Mouse (Mus musculus): ENCODE results near the gene 2010111I01Rik.
A peak's percentile ranks its signal among the peaks of the same experiment; 100 is the strongest.
"Not testable (repeated sequence)": the region's sequence is repeated elsewhere in the genome, so short reads cannot be mapped to it uniquely, and the experiment has no call there.

The 2010111I01Rik gene

GRCm38 (mm10) chr13:63296300-63296699 is 331.6 kb downstream of the 2010111I01Rik start:
- no peak for DNase-seq

DNA sequence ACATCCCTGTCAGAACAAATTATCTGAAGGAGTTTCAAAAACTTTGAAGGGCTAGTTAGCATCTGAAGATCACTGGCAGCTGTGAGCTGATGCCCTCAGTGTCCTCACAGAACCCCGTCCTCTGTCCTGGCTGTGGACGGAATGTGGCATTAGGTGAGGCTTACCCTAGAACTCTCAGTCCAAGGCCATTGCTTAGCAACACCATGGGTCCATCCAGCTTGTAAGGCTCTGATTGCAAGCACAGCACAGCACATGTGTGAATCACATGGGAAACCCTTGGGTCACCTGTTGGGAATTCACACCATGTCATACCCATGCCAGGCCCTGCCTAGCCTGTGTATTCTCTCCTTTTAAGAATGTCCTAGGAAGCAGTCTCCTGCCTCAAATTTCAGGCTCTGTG is 332.3 kb downstream of the 2010111I01Rik start:
- no peak for DNase-seq

GRCm38 (mm10) chr13:63297933-63298332 is 333.2 kb downstream of the 2010111I01Rik start:
- DNase-seq = no peak

DNA sequence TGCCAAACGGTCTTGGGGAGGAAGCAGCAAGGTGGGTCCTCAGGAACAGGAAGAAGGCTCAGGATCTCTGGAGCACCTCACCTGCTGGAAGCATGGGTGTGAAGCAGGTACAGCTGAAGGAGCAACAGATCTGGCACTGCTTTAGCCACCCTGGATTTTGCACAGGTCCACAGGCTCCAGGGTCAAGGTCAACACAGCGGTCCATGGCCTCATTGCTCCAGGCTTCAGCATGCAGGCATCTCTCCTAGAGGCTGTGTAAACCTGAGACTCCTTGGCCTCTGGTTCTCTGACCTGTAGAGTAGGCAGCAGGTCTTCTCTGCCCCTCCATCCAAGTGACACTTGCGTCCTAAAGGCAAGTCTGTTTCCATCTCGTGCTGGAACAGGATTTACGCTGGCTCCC is 334.2 kb downstream of the 2010111I01Rik start:
- no peak for DNase-seq

DNA sequence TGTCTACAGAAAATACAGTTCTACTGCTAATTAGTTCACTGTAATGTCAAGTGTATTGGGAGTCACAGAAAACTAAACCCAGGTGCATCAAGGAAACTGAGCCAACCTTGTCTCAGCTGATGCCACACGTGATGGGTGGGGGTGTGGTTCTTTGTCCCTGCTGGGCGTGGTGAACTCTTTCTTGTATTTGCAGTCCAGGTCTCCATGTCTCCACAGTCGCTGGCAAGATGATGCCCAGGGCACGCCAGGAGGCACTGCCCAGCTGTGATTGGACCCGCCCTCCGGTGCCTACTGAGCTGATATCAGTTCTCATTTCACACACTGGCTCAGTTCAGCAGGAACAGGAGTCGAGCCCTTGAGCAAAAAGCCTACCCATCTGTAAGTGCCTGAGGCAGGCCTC is 336.2 kb downstream of the 2010111I01Rik start:
- no peak for DNase-seq

- DNase-seq = no peak
These were observed 337.1 kb downstream of the 2010111I01Rik start for GRCm38 (mm10) chr13:63301764-63302209.

DNA sequence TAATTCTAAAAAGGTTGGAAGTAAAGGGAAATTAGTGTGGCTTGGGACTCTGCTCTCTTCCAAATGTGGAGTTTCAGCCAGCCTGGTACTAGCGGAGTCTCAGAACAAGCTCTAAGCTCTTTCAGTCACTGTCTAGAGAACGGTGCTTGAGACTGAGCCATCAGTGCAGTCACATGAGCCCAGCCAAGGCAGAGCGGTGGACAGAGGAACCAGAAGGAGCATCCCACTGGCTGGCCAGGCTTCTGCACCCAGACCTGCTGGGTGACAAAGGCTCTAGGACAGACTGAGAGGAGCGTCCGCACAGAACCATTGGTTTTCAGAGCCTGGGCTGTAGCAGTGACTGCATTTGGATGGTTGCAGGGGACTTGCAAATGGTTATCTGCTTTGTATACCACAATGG is 337.7 kb downstream of the 2010111I01Rik start:
- DNase-seq = no peak

DNA sequence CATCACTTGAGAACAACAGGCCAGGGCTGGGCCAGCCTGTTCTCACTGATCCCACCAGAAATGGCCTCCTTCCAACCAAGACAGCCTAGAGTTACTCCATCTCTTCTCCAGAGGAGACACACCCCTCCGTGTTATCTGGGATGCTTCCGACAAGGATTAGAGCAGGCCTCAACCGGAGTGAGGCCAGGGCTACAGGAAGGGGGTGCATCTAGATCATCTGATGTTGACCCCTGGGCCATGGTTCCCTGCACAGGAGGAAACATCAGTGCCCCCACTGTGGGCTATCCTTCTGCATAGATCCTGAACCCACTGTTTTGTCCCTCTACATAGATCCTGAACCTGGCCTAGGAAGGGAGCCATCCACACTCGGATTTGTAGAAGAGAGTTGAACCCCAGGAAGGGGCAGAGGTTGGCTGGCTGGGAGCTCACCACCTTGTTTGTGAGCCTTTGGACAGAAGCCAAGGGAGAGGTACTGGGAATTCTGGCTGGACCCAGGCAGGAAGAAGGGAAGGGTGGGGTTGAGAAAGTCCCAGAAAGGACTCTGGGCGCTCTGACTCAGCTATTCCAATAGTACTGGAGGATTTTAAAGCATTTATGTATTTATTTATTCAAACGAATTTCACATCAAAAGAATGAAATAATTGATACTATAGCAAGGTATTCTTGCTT is 339.6 kb downstream of the 2010111I01Rik start:
- DNase-seq = peak in 1 of 2 experiments; percentile 56

DNA sequence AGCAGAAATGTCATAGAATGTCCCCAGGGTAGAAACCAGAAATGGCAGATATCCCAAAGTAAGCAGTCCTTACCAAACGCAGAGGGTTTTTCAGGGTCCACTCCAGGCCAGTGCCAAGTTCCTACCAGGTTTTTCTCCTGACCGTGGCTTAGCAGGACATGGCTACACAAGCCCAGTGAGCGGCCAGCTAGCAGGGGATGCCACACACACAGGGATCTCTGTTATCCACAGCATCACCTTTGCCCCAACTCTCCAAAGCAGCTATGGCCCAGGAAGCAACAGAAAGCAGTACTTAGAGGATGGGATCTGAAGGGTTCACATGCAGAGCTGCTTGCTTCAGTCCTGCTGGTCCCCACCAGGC is 340.1 kb downstream of the 2010111I01Rik start:
- DNase-seq = no peak

DNA sequence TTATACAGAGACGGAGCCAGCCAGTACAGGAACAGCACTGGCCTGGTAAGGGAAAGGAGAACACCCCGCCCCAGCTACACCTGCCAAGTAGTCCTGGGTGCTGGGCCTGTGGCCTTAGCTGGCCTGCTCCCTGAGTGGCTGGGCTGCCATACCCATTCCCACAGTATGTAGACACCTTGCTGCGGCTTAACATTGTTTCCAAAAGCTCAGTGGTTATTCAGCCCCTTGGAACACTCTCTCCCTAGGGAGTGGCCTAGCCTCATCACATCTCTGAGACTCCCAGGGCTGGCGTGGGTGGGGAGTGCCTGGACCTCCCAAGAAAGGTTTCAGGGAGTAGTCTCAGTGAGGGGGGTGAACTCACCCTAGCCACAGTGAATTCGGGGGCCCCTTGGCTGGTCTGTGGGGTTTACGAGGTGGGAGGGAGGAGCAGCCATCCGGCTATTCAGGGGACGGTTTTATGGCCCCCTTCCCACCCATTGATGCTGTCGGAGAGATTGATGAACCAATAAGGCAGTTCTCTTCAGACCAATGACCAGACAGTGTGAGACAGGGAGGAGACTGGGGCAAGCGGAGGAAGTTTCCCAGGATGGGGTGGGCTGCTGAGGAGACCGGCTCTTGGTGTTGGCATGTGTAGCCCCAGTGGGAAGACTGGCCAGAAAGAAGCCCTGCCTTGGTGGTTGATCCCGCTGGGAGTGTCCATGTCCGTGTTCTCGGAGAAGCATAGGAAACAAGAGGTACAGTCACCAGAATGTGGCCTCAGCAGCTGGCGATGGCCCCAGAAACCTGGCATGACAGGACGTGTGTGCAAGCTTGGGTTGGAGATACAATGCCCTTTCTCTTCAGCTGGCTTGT is 340.7 kb downstream of the 2010111I01Rik start:
- DNase-seq = peak; percentile 30 to 44

DNA sequence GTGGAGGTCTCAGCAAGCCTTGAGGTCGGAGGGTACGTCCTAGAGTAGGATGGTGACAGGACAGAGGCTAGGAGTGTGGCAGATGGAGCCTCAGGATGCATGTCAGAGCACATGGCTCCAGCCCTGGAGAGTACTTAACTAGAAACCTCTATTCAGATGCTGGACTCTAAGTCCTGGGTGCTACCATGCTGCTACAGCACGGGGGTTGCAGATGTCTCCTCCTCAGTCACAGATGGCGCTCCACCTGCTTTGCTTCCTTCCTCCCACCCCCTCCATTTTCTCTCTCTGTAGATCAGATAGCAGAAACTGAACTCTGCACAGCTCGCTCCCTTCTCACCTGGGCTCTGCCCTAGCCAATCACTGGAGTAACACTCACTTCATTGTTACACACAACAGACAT is 342.1 kb downstream of the 2010111I01Rik start:
- no peak for DNase-seq

- DNase-seq = no peak
These were observed 344.9 kb downstream of the 2010111I01Rik start for GRCm38 (mm10) chr13:63309563-63309962.

- no peak for DNase-seq
These were observed 346.5 kb downstream of the 2010111I01Rik start for GRCm38 (mm10) chr13:63311156-63311555.

- no peak for DNase-seq
These were observed 348.6 kb downstream of the 2010111I01Rik start for GRCm38 (mm10) chr13:63313247-63313646.

GRCm38 (mm10) chr13:63313748-63314607 is 349.3 kb downstream of the 2010111I01Rik start:
- no peak for DNase-seq

GRCm38 (mm10) chr13:63314608-63314920 is 349.9 kb downstream of the 2010111I01Rik start:
- no peak for DNase-seq

- DNase-seq = not testable (repeated sequence)
These were observed 350.4 kb downstream of the 2010111I01Rik start for GRCm38 (mm10) chr13:63315111-63315510.

DNA sequence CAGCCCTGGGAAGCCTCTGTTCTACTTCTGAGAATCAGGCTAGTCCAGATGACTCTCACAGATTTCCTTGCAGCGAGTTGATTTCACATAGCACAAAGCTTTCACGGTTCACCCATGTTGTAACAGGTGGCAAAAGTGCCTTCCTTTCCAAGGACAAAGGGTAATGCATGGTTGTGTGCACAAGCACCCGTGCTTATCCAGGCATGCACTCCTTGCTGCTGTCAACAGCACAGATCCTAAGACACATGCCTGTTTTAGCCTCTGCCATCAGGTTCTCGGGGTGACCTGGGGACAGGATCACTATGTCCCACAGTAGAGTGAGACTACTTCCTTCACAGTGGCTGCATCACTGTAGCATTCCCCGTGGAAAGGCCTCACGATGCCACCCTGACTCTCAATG is 351.1 kb downstream of the 2010111I01Rik start:
- no peak for DNase-seq

- DNase-seq = no peak
These were observed 351.7 kb downstream of the 2010111I01Rik start for GRCm38 (mm10) chr13:63316407-63316806.

GRCm38 (mm10) chr13:63317681-63318104 is 353.0 kb downstream of the 2010111I01Rik start:
- DNase-seq = no peak

DNA sequence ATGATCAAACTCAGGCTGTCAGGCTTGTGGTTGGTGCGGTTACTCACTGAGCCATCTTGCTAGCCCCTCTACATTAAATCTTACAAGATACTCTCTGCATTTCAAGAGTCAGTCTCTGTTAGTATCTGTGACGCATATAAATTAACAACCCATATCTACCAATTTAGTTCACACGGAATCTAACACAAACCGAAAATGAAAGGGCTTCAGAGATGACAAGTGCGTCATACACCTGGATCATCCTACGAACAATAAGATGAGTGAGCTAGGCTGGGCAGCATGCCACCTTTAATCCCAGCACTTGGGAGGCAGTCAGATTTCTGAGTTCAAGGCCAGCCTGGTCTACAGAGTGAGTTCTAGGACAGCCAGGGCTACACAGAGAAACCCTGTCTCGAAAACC is 355.1 kb downstream of the 2010111I01Rik start:
- DNase-seq = no peak

- DNase-seq = no peak
These were observed 357.0 kb downstream of the 2010111I01Rik start for GRCm38 (mm10) chr13:63321689-63322088.

GRCm38 (mm10) chr13:63322756-63323155 is 358.1 kb downstream of the 2010111I01Rik start:
- DNase-seq = no peak
